In genomic region chr12:39036466-39037037, GRCm38 (mm10) we compare ENCODE assay signal across 19 mouse cellular contexts.
DNase-seq lines count a peak whose midpoint lies in the region; ATAC-seq and TF ChIP-seq lines count a peak whose summit lies in the region.
"Had no signal": no experiment of that assay in that cellular context is flagged by ENCODE, and none has a peak within 500 bp of the region (broad histone marks: within the 10 kb centered on the region; RNA-seq: fewer than 3 reads in every experiment).

No protein-coding gene starts in this region.

- DNase-seq in cerebellum, adult 2 months, result peak; percentile 24 to 76
- DNase-seq in cerebellum, adult 11 months, result no peak
- peak; percentile 34 to 45 for DNase-seq in cerebellum, postnatal 25 days
- DNase-seq in cerebellum, adult 8-10 months, result no peak
- no peak for DNase-seq in forebrain, embryonic 10.5 days (ENCODE audit: extremely low spot score, low spot score)
- no peak for DNase-seq in B cell, adult 2 months
- DNase-seq: adrenal gland, postnatal 10 days; embryo, embryonic 11 days; gastrocnemius, adult 2 months; gastrocnemius, postnatal 25 days; kidney, adult 8-10 months had no signal

- H3K4me2 ChIP-seq in forebrain, embryonic 16.5 days (ENCODE audit: low read length), result no peak overlapping the region
- H3K4me2 ChIP-seq: embryonic facial prominence, embryonic 15.5 days; heart, embryonic 12.5 days; hindbrain, embryonic 14.5 days had no signal

- H3K9me3 ChIP-seq in forebrain, embryonic 16.5 days (ENCODE audit: control insufficient read depth, low read length), result no peaks in the 10 kb centered on the region
- no peaks in the 10 kb centered on the region for H3K9me3 ChIP-seq in forebrain, embryonic 10.5 days
- H3K9me3 ChIP-seq: embryonic facial prominence, embryonic 15.5 days; hindbrain, embryonic 10.5 days had no signal

- no peak overlapping the region for H3K9ac ChIP-seq in forebrain, embryonic 16.5 days (replicated peaks; ENCODE audit: low read depth, low read length)
- H3K9ac ChIP-seq: embryonic facial prominence, embryonic 15.5 days; heart, embryonic 12.5 days; hindbrain, embryonic 14.5 days had no signal

- ATAC-seq in forebrain, embryonic 16.5 days, result peak; percentile 62
- ATAC-seq: inflammation-experienced regulatory T-cells, adult 6 months; intestine, postnatal 0 days had no signal

- H3K4me3 ChIP-seq in cerebellum, adult 2 months (replicated peaks; ENCODE audit: insufficient read depth, low read depth, low read length), result no peak overlapping the region
- H3K4me3 ChIP-seq in forebrain, embryonic 16.5 days (replicated peaks; ENCODE audit: low read length), result no peak overlapping the region
- no peak overlapping the region for H3K4me3 ChIP-seq in forebrain, embryonic 10.5 days
- H3K4me3 ChIP-seq: embryonic facial prominence, embryonic 15.5 days; erythroblast, embryonic 14.5 days; gastrocnemius, adult 2 months; heart, embryonic 12.5 days; hindbrain, embryonic 10.5 days had no signal

- 59% methylated on average over 2 of the region's 2 CpGs for WGBS in cerebellum, adult 2 months
- WGBS in forebrain, embryonic 16.5 days, result 64% methylated on average over 2 of the region's 2 CpGs
- 89% methylated on average over 2 of the region's 2 CpGs for WGBS in forebrain, embryonic 10.5 days

- TF ChIP-seq POLR2A in cerebellum, adult 2 months (IDR thresholded peaks at IDR 0.05; ENCODE audit: borderline replicate concordance, insufficient read depth, low read length), result no peak

- no peak for TF ChIP-seq CTCF in cerebellum, adult 2 months (IDR thresholded peaks at IDR 0.05; ENCODE audit: borderline replicate concordance, insufficient read depth, low read depth, low read length)

- H3K27ac ChIP-seq in cerebellum, adult 2 months (ENCODE audit: insufficient read depth, low read length), result peak overlapping the region; percentile 67; the same call in 1 of the 2 replicates
- H3K27ac ChIP-seq in forebrain, embryonic 16.5 days (ENCODE audit: low read length), result no peak overlapping the region
- no peak overlapping the region for H3K27ac ChIP-seq in forebrain, embryonic 10.5 days
- H3K27ac ChIP-seq: embryonic facial prominence, embryonic 15.5 days; gastrocnemius, adult 2 months; hindbrain, embryonic 10.5 days; hindbrain, embryonic 14.5 days had no signal

- H3K27me3 ChIP-seq in cerebellum, adult 2 months (ENCODE audit: control insufficient read depth, insufficient read depth, low read length), result no peaks in the 10 kb centered on the region
- no peaks in the 10 kb centered on the region for H3K27me3 ChIP-seq in forebrain, embryonic 16.5 days (replicated peaks; ENCODE audit: control insufficient read depth, insufficient read depth, low read length)
- H3K27me3 ChIP-seq in forebrain, embryonic 10.5 days (ENCODE audit: poor library complexity, severe bottlenecking), result no peaks in the 10 kb centered on the region
- H3K27me3 ChIP-seq: embryonic facial prominence, embryonic 15.5 days; heart, embryonic 12.5 days had no signal

- H3K36me3 ChIP-seq in forebrain, embryonic 16.5 days (ENCODE audit: control insufficient read depth, insufficient read depth), result no peaks in the 10 kb centered on the region
- no peaks in the 10 kb centered on the region for H3K36me3 ChIP-seq in forebrain, embryonic 10.5 days (replicated peaks)
- H3K36me3 ChIP-seq: embryonic facial prominence, embryonic 15.5 days; heart, embryonic 12.5 days; hindbrain, embryonic 10.5 days had no signal

- peaks cover 7% of the 10 kb centered on the region; the same call in 1 of the 2 replicates for H3K4me1 ChIP-seq in cerebellum, adult 2 months (ENCODE audit: control insufficient read depth, insufficient read depth, low read length)
- peaks cover 5% of the 10 kb centered on the region; the same call in 1 of the 2 replicates for H3K4me1 ChIP-seq in forebrain, embryonic 16.5 days (replicated peaks; ENCODE audit: control insufficient read depth, insufficient read depth, low read length)
- H3K4me1 ChIP-seq in forebrain, embryonic 10.5 days, result no peaks in the 10 kb centered on the region
- H3K4me1 ChIP-seq: embryonic facial prominence, embryonic 15.5 days; heart, embryonic 12.5 days; hindbrain, embryonic 10.5 days had no signal

Comparison
In these comparisons a context has a peak if more than half of its experiments do, and no peak if none do; other contexts are left out.
1. DNase-seq: peak in cerebellum, adult 2 months (2 of 2) and cerebellum, postnatal 25 days (2 of 2); none in cerebellum, adult 11 months (single experiment), cerebellum, adult 8-10 months (single experiment), forebrain, embryonic 10.5 days (single experiment) and B cell, adult 2 months (0 of 2).